Mouse (Mus musculus): ENCODE results near the gene Sema3a.
A peak's percentile ranks its signal among the peaks of the same experiment; 100 is the strongest.

Sema3a gene

DNA sequence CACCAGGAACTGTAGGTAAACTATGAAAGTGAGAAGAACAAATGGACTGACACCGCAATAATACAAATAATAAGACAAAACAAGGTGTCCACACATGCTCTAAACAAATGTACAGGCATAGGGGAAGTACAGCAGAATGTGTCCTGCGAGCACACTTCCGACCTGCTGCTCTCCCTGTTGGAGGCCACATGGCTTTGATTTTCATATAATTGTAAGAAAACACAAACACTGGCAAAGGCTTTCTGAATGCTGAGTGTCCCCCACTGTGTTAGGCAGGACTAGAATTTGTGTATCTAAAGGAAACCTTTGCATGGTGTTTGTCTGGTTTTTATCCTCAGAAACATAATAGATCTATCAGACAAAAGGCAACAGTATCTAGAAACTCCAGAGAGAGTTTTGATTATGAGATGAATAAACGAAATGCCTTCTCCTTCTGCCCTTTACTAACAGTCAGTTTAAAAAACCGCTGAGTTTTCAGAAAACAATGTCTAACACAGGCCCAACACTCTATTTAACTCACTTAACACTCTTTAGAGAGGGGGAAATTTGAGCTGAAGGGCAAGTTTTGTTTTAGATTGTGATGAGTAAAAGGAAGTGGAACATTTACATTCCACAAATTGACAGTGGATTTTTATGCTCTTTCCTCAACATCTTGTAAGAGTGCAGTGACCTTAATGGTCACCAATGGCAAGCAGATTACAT is 193.7 kb downstream of the Sema3a start:
- peak; percentile 96 for ATAC-seq (ENCODE audit: insufficient number of reproducible peaks, low FRiP score, low TSS enrichment)

DNA sequence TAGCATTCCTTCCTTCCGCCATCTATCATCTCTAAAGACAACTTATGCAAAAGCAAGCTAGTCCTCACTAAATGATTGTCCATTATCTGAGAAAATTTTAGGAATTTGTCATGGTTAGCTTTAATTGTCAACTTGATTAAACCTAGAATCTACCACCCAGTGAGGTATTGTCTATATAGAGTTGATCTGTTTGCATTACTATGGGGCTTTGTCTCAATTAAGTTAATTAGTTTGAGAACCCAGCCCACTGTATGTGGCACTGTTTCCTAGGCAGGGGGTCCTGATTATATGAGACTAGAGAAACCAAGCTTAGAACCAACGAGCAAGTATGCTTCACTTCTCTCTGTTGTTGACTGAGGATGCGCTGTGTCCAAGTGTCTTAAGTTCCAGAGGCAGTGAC is 194.9 kb downstream of the Sema3a start:
- no peak for ATAC-seq (ENCODE audit: insufficient number of reproducible peaks, low FRiP score, low TSS enrichment)

DNA sequence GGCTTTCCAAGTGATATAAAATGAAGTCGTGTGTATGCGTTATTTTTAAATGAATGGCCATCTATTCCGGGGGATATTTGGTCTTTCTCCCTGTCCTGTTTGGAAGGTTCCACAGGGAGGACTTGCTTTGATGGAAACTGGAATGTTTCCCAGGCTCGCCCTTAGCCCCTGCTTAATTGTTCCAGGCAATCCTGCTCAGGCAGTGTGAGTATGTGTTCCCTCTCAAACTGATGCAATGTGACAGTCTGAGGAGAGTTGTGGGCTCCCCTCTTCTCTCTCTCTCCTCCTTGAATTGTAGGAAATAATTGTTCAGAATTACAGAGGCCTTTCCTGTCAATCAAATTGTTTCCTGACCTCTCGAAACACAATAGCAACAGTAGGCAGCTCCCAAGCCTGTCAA is 202.1 kb downstream of the Sema3a start:
- no peak for ATAC-seq (ENCODE audit: insufficient number of reproducible peaks, low FRiP score, low TSS enrichment)

DNA sequence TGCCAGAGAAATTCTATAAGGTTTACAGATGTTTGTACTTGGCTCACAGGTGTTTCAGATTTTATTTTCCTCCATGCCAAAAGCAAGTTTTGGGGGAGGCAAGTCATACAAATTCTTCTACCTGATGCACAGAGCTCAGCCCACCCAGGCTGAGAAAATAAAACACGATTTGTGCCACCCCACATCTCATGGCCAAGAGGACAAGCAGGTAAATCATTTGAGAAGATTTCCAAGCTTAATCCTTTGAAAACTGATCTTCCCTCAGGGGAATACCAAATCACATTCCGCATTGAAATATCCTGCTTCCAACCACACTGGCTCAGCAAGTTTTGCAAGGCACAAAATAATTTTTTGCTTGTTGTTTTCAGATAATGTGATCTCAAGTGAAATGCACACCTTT is 206.2 kb downstream of the Sema3a start:
- ATAC-seq (ENCODE audit: insufficient number of reproducible peaks, low FRiP score, low TSS enrichment), result no peak

DNA sequence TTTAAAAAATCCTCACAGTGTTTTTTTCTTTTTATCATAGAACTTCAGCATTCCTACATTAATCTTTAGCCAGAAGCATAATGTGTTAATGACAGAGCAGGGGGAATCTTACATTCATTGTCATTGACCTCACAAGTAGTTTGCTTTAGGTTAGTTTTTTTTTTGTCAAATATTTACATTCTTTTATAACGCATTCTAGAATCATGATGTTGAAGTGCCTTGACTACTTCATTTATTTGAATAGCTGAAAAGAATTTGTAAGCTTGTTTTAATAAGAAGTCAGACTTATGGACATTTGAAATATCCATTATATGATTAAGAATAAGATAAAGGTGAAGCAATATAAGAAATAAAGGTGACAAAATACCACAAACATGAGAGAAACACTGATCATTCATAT is 212.5 kb downstream of the Sema3a start:
- ATAC-seq (ENCODE audit: insufficient number of reproducible peaks, low FRiP score, low TSS enrichment), result no peak

DNA sequence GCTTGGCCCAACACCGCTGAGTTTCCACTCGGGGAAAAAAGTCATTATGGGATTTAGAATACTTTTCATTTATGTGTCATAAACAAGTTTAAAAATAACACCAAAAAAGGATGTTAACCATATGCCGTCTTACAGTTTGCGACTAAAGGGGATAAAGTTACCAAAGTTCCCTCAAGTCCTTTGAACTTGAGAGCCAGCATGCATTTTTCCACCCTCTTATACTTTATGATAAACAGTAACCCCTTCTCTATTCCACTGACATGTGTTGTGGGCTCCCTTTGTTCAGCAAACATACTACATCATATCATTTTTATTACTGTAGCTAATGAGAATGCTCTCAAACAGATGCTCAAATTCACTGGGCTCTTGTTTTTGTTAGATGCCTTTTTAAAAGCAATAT is 221.9 kb downstream of the Sema3a start:
- ATAC-seq (ENCODE audit: insufficient number of reproducible peaks, low FRiP score, low TSS enrichment), result no peak

DNA sequence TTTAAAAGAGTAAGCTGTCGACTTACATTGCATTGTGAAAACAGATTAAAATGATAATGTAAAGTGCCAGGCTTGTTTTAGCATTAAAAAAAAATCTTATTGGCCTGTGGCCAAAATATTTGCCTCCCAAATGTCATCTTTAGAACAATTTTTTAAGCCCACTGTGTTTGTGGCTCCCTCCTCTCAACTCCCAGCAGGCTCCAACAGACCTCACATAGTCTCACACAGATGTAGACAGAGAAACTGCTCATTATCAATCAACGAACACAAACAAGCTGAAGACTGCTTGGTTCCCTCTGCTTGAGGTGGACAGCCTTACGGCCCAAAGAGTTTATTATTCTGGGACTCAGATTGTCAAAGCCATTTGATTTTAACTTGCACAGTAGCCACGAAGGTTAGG is 226.4 kb downstream of the Sema3a start:
- ATAC-seq (ENCODE audit: insufficient number of reproducible peaks, low FRiP score, low TSS enrichment), result no peak

DNA sequence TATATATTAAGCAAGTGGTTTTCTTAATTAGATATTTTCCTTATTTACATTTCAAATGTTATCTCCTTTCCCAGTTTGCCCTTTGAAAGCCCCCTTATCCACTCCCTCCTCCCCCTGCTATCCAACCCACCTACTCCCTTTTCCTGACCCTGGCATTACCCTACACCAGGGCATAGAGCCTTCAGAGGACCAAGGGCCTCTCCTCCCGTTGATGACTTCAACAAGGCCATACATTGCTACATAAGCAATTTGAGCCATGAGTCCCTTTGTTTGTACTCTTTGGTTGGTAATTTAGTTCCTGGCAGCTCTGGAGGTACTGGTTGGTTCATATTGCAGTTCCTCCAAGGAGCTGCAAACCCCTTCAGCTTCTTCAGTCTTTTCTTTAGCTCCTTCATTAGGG is 227.8 kb downstream of the Sema3a start:
- no peak for ATAC-seq (ENCODE audit: insufficient number of reproducible peaks, low FRiP score, low TSS enrichment)

DNA sequence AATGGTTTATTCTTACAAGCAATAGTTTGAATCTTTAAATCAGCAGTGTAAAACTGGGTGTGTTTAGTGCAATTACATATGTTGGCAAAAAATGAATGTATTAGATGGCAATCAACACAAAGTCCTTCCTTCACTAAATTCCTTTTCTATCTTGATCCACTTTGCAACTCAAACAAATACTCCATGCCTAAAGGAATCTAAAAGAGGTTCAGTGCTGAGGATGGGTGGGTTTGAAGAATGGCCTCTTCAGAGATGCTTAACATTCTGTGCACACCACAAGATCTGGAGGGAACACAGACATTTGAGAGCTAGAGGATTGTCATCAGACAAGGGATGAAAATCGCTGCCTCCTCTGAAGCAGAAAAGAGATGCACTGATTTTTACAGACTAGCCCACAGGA is 228.3 kb downstream of the Sema3a start:
- no peak for ATAC-seq (ENCODE audit: insufficient number of reproducible peaks, low FRiP score, low TSS enrichment)

DNA sequence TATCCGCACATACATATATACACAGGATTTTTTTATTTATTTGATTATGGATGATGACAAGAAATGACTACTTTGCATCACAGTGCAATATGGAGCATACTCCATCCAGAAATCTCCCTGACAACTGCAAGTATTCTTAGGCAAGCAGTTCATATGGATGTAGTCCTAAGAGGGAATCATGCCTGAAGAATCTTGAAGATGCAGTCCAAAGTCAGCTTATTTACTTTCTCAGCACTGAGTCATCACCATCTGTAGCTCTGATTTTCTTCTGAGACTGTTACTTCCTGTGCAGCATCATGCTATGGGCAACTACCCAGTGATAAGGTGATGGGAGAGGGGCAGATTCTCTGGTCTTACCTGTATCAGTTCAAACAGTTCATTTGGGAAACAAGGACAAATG is 229.7 kb downstream of the Sema3a start:
- ATAC-seq (ENCODE audit: insufficient number of reproducible peaks, low FRiP score, low TSS enrichment), result no peak

DNA sequence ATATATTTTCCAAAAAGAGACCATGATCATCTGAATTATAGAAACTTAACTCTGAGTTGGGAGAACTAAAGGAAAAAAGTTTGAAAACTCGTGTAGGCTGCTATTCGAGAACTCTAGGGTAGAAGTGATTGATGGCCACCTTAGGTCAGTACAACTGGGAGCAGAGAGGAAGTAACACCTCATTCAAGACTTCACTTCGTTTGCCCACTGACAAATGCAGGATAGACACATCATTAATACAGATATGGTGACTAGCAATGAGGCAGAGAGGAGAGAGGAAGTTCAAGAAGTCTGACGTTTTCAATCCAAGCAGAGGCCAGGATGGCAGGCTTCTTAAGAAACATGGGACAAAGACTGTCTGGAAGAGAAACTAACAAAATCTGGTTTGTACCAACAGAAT is 233.6 kb downstream of the Sema3a start:
- ATAC-seq (ENCODE audit: insufficient number of reproducible peaks, low FRiP score, low TSS enrichment), result no peak

DNA sequence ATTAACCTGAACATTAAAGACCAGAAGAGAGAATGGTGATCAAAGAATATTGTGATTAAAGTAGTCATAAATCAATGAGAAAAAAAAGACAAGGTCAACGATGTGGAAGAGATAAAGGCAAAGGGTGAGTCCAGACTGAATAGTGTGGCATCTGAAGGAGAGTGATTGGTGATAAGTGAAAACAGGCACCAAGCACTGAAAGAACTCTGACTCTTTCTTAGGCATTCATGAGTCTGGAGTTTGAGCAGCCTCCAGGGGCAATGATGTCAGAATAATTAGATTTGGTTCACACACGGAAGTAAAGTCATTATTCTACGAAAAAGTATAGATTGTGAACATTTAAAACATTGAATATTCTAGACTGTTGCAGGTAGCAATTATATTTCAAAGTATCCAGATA is 235.5 kb downstream of the Sema3a start:
- ATAC-seq (ENCODE audit: insufficient number of reproducible peaks, low FRiP score, low TSS enrichment), result no peak

DNA sequence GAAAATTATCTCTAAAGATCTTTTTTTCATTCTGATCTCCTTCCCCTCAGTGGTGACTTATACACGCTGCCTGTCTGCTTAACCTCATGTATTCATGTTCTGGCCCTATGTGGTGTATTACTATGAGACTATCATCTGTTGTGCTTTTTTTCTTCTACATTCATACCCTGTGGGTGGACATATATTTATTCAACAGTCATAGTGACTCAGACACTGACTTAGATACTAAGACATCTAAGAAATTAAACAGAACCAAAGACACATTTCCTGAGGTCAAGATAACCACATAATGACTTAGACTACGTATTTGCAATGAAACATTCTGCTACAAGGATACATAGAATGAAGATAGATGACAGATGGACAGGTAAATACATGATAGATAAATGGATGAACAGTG is 239.9 kb downstream of the Sema3a start:
- ATAC-seq (ENCODE audit: insufficient number of reproducible peaks, low FRiP score, low TSS enrichment), result no peak

DNA sequence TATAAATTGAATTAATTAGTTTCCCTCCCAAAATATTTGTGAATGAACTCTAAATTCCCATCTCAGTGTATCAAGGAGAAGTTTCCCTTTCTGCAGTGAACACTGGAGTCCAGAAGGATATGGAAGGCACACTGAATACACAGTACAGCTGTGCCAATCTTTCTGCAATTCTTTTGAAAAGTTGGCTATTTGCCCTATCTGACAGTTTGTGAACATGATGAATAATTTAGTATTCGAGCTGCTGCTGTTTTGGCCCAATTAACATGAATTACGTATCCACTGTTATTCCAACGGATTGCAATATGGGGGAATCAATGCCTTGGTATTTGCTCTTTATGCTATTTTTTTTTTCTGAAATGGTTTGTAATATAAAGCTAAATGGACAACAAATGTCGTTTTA is 254.0 kb downstream of the Sema3a start:
- ATAC-seq (ENCODE audit: insufficient number of reproducible peaks, low FRiP score, low TSS enrichment), result no peak

DNA sequence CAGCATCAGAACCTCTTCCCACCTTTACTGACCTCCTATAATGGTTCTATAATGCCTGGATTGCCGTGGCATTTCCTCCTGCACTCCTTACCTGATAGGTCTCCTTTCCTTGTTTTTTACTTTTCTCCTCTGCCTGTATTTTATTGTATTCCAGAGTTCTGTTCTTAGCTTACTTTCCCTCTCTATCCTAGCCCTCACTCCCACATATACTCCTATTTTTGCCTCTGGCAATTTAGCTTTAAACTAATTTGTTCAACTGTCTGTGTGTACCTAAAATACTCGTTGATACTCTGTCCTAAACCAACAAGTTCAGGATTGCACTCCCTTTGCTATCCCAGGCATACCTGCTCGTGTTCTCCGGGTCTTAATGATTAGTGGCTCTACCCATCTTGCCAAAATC is 258.8 kb downstream of the Sema3a start:
- ATAC-seq (ENCODE audit: insufficient number of reproducible peaks, low FRiP score, low TSS enrichment), result no peak

DNA sequence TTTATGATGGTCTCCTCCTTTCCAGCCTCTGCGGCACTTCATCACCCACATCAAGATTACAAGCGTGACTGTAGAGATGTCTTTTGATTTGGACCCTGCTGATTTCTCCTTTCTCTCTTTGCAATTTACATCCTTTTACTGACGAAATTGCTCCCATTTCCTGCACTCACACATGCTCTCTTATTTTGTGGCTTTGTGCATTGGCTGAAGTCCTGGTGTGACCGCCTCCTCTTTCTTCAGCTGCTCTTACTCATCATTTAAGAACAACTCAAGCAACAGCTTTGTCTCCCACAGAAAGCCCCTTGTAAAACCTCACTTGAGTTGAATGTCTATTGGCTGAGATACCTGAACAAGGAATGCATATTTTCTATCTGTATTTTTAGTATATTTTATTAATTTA is 259.5 kb downstream of the Sema3a start:
- ATAC-seq (ENCODE audit: insufficient number of reproducible peaks, low FRiP score, low TSS enrichment), result no peak

DNA sequence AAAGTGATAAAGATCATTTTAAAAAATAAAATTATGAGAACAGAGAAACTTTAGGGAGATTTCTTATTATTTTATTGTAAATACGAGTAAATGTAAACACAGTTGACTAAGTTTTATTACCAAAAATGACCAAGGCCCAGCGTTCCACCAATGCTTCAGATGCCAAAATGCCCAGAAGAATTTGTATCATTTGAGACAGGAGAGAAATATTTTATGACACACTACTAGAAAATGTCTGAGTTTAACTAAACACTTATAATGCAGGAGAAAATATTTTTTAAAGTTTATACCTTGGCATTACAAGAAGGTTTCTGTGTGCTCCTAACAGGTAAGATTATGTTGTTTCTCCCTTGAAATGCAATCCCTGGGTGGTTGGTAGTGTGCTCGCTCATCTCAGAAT is 261.4 kb downstream of the Sema3a start:
- ATAC-seq (ENCODE audit: insufficient number of reproducible peaks, low FRiP score, low TSS enrichment), result no peak

DNA sequence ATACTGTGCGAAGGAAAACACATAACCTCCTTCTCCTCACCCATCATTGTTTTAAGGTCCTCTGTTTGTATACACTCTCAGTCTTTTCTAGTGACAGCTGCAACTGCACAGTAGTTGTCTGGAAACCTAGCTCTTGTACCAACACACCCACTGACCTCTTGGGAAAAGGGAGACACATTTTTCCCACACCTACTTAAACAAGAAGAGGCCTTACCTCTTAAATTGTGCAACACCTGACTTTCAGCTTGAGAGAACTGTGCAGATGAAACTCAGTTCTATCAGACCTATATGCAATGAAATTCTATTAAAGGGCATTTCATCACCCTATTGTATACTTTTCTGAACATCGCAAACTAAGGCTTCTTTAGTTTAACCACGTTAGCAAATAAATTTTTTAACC is 262.5 kb downstream of the Sema3a start:
- no peak for ATAC-seq (ENCODE audit: insufficient number of reproducible peaks, low FRiP score, low TSS enrichment)

DNA sequence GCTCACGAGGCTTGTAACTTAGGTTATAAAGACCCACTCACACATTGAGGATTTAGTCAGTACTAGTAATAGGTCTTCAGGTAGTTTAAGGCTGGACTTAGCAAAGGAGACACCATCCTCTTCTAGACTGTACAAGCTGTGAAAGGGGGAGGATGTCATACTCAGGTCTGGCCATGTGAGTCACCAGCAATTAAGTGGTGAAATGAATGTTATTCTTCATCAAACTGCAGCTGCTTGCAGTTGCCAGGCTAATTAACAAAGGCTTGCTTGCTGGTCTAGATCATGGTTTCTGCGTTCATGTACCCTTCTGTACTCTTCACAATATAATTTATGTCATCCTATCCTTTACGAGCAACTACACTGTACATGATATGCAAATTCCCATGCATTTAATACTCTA is 264.8 kb downstream of the Sema3a start:
- no peak for ATAC-seq (ENCODE audit: insufficient number of reproducible peaks, low FRiP score, low TSS enrichment)

DNA sequence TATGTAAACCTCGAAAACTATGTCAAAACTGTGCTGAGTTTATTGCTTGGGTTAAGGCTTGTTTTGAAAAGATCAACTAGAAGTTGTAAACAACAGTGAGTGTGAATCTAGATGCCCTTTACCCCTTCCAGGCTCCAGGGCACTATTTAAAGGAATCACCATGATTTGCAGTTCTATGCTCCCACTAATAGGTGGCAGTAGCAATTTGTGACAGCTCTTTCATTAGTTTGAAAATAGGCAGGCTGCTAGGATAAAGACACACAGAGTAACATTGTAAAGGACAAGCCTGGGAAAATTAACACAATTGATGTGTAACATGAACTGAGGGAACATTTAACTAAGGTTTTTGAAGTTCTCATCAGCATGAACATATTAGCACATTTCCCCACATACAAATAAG is 280.2 kb downstream of the Sema3a start:
- ATAC-seq (ENCODE audit: insufficient number of reproducible peaks, low FRiP score, low TSS enrichment), result peak; percentile 74; the same call in 1 of the 2 replicates

DNA sequence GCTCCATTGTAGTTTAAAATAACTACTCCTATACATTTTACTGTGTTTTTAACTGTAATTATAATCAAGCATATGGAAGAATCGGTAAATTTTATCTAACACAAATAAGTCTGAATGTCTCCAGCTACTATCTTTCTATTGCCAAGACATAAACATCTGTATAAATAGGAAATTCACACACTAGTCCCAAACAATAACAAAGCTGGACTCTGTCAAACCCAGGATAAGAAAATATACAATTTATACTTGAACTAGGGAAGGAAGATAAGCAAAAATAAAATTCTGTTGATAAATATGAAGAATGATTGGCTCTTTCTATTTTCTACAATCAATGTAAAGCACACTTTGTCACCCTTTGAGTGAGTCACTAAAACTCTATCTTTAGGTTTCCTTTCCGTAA is 280.9 kb downstream of the Sema3a start:
- ATAC-seq (ENCODE audit: insufficient number of reproducible peaks, low FRiP score, low TSS enrichment), result no peak

DNA sequence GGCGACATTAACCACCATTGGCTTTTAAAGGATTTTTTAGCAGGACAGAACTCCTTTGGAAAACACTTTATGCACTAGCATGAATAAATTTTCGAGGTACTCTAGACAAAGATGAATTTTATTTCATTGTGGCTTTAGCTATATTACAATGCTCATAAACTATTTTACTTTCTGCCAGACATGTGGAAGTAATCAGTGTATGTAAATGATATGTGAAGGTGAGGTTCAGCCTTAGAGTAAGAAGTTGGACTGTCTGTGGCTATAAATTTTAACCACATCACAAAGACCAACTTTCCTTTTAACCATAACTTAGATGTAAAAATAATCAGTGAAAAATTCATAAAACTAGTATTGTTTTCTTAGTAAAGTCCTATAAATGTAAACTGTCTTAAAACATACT is 286.7 kb downstream of the Sema3a start:
- no peak for ATAC-seq (ENCODE audit: insufficient number of reproducible peaks, low FRiP score, low TSS enrichment)
